Mouse (Mus musculus) mouse embryonic stem cell (cell line): ENCODE measurements around the gene Dach1.

Experiments
- in situ Hi-C, 2 experiments: fragments of 300-500 bp; cut with MboI; formaldehyde crosslinking; loops; 1 replicate in 1 of 2; 3 replicates in 1 of 2; pipeline ENCODE4 v1.14.3; 2019 to 2020; ENCODE audit warnings: low sequenced_read_pairs in 2 of 2, low pct_unique_long_range_greater_than_20kb in 1 of 2, mixed read lengths in 1 of 2; ENCODE audit not compliant: unreplicated experiment in 1 of 2

The Dach1 gene

DNA sequence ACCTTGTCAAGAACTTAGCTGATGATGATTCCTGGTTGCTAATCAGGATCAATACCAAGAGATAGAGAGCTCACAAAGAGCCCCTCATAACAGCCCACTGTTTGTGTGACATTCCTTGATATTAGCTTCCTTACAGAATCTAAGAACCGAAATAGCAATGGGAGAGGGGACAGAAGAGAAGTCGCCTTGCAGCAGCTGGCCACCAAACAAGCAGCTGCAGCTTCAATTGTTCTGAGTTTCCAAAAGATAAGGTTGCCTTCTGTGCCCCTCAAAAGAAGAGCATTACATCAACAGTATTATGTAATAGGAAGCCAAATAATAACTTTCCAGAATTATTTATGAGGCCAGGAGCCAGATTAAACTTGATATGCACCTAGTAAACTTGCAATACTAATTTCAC is 120.2 kb downstream of the Dach1 start:
- in situ Hi-C loops, result no loop called here

DNA sequence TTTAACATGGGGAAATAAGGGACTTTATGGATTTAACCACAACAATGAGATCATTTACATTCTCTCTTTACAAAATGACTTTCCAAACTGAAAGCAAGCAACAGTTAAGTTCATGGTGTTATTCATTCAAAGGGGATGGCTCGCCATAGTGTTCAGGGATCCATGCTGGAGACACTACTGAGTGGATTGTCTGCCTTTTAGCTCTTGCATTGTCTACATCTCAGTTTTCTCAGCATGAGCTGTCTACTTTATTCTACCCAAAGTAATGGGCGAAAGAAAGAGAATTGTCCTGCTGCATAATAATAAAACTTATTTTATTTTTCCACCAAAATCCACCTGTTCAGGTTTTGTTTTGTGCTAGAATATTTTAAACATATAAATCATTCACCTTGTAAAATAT is 121.2 kb downstream of the Dach1 start:
- in situ Hi-C loops, result no loop called here

DNA sequence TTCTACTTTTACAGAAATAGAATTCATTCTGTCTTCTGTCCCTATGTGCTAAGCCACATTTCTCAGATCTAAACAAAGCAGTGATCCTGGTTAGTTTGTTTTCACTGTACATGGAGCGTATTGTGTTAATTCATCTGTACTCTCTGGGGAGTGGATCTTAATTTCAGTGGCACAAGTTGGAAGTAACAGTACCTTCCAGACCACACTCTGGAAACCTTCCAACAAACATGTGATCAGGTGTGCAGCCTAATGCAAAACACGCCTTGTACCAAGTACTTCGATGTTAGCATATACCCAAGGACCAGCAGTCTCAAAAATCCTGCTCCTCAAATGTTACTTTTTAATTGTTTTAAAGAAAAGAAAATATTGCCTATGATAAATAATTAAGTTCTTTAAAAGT is 121.9 kb downstream of the Dach1 start:
- in situ Hi-C loops, result no loop called here

DNA sequence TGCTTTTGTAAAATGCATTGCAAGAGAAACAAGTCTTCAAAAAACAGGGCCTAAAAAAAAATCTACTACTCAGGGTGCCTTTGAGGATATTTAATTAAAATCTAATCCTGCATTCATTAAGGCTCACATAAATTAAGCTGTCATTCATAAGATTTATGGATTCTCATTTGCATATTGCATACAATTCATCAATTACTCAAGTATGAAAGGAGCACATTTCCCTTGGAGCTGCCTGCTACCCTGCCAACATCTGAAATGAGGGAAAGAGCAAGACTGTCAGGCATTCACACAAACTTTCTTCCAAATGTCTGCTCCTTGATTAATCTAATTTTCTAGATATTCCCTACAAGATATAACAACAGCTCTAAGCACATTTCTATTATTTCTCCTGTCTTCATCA is 122.6 kb downstream of the Dach1 start:
- in situ Hi-C loops, result no loop called here

DNA sequence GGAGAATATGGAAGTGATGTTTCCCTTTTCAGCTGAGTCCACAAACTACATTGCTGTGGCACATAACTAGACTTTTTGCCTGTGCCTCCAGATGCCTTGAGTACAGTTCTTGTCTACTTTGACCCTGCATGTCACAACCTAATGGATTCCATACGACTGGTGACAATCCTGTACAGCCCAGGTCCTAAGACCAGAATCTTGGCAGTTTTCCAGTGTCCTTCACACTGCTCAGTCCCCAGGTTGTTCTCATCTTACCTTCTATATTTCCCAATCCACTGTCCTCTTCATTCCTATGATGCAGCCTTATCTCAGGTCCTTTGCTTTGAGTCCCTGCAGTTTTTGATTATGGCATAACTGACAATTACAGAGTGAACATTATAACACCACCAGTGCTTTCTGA is 131.0 kb downstream of the Dach1 start:
- in situ Hi-C loops, result no loop called here

DNA sequence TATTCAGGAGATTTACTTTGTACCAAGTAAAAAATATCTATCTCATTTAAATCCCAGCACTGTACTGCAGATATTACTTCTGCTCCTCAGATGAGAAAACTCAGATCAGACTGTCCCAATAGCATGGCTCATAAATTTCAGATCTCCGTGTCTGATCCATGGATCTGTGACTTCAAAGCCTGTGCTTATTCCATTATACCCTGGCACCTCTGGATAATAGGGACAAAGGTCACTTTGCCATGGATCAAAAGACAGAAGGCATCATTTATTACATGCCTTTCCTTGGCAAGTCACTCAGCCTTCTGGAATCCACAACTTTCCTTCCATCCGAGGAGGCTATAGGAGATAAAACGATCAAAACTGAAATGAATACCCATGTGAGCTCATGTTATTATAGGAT is 132.4 kb downstream of the Dach1 start:
- in situ Hi-C loops, result no loop called here

DNA sequence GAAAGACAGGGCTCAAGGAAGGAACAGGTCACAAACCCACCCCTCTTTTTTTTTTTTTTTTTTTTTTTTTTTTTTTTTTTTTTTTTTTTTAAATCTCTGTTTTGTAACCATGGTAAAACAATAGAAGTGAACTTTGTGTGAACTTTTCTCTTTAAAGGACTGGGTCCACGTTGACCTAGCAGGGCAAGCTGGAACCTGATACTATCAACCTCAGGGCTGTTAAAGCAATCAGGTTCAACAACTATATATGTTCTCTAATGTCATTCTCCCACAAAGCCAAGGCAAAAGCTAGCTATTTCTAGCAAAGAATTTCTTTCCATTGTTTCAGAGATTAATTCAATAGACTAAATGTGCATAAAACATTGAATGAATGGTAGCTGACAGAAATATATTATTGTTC is 134.3 kb downstream of the Dach1 start:
- in situ Hi-C loops, result no loop called here

DNA sequence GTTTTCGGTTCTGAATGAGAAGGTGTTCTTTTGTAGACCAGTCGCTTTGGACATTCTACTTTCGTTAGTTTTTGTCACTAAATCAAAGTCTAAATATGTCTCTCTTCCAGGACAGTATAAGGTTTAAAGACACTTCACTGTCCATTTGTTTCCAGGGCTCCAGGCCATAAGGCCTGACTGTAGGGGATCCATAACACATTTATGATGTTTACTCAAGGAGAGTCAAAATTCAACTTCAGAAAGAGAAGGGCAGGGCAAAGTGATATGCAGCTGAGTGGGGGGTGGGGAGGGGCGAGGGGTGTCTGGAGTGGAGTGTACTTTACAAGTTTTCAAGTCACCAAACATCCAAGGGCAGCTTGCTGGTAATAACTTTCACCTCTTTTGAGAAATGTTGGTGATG is 146.0 kb downstream of the Dach1 start:
- in situ Hi-C loops, result no loop called here

DNA sequence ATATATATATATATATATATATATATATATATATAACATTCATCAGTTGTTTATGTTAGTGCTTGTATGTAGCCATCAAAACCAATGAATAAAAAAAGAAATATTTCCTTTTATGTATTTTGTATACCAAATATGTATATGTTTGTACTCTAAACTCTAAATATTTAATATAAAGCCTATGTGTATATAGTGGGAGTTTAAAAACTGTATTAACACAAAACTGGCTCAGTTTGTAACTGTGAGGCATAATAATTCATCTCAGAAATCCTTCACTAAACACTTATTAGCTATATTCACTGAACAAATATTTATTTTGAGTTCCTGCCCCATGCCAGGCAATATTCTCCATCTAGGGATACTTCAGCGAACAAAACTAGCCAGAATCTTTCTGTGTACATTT is 155.5 kb downstream of the Dach1 start:
- in situ Hi-C loops, result no loop called here

DNA sequence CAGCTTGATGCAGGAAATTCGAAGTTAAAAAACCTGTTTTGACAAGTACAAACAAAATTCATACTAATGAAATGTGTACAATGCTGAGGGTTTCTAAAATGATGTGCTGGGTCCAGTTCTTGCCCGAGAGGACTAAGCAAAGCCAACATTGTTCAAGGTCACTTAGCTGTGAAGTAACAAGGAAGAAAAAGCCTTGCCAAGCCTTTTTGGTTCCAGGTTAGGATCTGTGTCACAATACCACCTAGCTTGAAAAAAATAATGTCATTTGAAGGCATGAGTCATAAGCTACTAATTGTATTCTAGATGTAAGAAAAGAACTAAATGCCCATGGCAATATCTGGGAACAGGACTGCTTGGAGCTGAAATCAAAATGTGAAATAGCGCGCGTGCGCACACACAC is 161.1 kb downstream of the Dach1 start:
- in situ Hi-C loops, result no loop called here

DNA sequence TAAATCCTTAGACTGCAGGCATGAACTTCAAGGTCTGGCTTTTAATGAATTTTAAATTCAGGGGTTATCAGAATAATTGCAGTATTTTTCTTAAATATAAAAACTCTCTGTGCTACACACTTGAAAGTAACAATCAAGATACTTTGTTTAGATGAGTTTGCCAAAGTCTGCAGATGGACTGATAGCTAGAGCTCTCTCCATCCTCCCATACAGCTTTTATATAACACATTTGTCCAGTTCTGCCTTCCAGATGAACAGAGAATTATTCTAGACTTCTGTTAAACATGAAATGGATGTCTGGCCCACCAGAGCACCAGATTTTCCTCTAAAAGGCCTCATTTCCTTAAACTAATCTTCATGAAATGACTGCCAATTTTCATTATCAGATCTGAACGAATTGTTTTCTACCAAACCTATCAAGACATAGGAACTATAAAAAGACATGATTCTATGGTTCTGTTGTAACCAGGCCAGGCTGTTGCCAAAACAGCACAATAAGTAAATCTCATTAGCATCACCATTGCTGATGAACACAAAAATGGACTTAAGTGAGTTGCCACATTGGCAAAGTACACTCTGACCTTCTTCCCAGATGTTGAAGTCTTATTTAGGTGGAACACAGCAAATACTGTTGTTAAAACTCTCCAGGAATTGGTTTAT is 167.4 kb downstream of the Dach1 start:
- in situ Hi-C loops, result no loop called here

DNA sequence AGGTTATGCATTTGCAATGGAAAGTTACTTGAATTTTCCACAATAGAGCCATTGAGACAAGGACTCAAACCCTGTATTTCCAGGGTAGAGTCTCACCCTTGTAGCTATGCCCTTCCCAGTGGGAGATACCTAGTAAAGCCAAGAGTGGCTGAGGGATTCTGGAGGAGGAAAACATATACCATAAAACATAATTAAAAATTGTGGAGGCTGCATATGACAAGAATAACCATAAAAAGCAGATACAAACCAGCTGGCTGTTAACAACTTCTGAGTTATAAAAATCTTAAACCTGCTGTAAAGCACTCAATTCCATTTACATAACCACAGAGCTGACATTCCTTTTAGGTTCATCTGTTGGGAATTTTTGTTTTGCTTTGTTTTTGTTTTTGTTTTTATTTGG is 171.0 kb downstream of the Dach1 start:
- in situ Hi-C loops, result no loop called here

DNA sequence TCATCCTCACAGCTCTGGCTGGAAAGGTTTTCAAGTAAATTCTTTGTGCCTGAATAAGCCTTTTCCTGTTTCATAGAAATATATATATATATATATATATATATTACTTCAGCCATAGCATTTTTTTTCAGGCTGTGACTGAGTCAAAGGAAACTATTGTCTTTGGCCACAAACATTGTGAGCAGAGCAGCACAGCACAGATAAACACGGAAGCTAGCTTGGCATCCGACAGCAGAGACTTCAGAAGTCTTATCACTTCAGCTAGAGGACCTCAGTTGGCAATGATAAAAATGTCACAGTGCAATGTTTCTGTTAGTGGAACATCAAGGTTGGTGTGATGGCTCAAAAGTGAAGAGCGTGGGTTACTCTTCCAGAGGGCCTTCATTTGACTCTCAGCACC is 186.3 kb downstream of the Dach1 start:
- in situ Hi-C loops, result no loop called here

DNA sequence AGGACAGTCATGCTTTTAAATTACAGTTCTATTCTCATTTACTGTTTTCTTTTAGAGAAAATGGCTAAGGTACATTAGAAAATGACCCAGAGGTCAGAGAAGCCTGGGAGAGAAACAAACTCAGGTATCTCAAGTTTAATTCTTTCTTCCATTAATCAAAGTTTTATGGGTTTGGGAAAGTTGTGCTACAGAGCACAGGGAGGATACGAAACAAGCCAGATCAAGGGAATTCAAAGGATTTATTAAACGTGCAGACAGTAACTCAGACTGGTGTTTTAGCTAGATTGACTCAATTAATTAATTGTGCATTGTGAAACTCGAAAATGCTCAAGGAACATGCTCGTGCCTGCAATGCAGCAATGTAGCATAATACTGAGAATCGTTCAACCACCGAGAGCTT is 186.9 kb downstream of the Dach1 start:
- in situ Hi-C loops, result no loop called here

DNA sequence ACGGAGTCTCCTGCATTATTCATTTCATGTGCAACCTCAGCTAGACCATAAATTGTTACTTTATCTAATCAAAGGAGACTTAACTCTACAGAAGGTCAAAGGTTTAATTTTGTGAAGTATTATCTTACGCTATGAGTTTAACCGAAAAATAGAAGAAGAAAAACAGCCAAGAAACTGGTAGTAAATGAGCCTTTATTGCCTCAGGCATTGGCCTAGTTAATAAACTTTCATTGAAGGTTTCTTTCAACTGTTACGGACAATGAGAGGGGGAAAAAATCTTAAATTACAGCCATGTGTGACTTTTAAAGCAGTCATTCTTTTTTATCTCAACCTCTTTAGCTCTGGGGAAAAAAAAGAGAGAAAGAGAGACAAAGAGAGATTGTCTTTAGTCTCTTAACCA is 188.7 kb downstream of the Dach1 start:
- in situ Hi-C loops, result no loop called here

DNA sequence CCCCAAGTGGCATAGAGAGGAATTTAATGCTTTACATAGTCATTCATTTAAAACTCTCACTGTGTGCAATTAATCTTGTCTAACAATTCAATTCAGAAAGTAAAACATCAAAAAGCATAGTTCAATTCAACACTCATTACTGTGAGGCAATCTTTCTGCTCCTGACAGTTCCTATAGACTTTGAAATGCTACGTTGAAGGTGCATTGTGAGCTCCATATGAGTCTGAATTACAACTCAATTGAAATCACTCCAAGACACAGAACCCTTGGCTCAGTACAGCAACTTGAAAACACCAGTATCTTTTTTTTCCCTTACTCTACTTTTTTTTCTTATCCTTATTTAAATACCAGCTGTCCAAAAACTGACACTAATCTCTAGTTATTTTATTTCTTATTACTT is 193.5 kb downstream of the Dach1 start:
- in situ Hi-C loops, result no loop called here

DNA sequence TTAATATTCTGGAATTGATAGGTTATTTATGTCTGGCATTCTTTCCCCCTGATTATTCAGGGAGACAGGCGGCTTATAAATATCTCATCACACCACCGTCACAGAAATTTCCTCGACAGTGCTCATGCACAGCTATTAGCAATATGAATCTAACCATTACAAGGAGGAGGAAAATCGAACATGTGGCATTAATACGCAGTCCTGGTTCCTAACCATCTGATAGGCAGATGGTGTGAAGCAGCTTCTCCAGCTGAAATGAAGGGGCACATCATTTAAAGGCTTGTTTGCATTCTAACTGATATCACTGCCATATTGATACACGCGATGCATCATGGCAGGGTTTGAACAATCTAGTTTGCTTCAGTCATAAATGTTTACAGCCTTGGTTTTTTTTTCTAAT is 194.1 kb downstream of the Dach1 start:
- in situ Hi-C loops, result no loop called here

DNA sequence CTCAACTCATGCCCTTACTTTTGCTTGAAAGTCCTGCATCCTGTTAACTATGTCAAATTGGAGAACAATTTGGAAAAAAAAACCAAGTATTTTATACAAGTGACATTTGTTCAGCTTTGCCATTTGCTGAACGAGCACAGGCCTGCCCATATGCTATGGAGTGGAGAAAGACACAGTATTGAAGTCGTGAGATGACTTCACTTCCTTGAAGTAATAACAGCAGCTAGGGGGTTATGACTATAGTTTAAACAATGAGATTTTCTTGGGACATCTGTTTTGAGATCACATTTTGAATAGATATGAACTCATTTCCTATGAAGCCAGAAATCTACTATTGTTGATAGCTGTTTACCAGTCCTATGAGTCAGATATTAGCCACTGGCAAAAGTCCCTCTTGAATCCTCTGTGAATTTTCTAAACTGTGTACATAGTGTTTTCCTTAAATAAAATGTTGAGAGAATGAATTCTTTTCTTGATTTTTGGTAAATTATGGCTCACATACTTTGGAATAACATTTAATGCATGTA is 205.0 kb downstream of the Dach1 start:
- in situ Hi-C loops, result no loop called here

DNA sequence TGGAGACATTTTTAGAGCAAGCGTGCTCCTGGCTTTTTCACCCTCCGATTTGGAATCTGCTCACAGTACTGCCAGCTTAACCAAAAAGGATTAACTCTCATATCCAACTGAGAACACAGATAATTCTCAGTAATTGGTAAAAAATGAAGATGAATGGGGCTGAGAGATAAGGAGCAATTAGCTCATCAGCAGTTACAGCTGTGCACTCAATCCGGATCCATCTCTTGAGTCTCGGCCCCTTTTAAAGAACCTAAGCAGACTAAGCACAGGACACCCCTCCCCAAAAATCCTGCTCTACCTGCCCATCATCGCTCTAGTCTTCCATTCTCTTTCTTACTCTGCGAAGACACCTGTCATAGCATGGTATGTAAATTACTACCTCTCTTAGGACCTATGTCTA is 205.9 kb downstream of the Dach1 start:
- in situ Hi-C loops, result no loop called here

DNA sequence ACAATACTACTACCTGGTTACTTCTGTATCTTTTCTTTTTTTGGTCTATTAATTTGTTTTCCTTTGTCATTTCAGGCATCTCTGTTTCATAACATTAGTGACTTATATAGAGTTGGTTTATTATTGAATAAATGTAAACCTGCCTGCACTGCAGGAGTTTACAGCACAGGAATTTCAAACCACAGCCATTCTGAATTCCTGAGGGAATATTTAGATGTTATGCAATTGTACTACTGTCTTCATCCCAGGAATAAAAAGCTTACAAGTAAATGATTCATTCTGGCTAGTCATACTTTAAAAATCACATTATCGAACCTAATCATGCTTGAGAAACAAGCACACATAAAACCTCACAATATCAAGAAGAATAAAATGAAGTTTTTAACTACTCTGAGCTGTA is 213.2 kb downstream of the Dach1 start:
- in situ Hi-C loops, result no loop called here

DNA sequence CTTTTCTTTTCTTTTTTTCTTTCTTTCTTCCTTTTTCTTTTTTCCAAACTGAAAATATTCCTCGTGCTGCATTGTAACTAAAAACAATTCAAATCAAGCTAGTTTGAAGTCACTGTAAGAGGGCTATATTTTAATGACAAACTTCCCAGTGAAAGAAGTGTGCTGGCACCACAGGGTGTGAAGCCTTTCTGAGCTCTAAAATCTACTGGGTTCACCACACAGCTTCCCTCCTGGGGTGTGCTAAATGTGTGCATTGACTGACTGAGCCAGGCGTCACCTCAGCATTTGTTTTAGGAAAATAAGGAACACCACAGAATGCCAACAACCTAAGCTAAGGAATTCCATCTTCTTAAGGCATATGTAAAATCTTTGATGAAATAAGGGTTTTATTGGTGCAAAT is 224.1 kb downstream of the Dach1 start:
- in situ Hi-C loops, result no loop called here
